Mouse (Mus musculus): ENCODE data around the gene Gm20826.
"Not testable (repeated sequence)": the region's sequence is repeated elsewhere in the genome, so short reads cannot be mapped to it uniquely, and the experiment has no call there.

The Gm20826 gene
- long read RNA-seq, experiment 1, result 0 reads
- long read RNA-seq, experiment 2, result 0 reads

GRCm38 (mm10) chrY:7638389-7638788 is at the start of gene Gm20826:
Gene Gm20826, minus strand, starts transcription at chrY:7638489.
- intact Hi-C loops (cut with DNase I), result not testable (repeated sequence)

Data from adrenal gland (tissue).